23 mouse cellular contexts compared by ENCODE assay signal in the genomic region with DNA sequence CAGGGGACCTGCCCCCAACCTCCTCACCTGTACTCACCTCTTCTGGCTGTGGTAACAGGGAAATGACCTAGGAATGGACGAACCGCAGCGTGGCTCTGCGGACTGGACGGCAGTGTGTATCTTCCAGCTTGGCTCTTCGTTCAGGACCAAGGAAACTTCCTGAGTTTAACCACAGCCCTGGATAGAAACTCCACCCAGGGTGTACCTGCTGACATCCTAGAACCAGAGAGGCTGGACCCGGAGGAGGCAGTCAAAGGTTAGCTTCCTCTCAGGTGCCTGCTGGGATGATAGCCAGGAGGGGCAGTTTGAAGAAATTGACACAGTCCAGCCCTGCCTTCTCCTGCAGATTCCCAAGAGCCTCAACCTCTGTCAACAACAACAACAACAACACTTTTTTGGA. TPM values are rescaled to one million over a fixed set of nuclear protein-coding genes. Genes with fewer than 3 reads are reported as not detected.
DNase-seq lines count a peak whose midpoint lies in the region; ATAC-seq and TF ChIP-seq lines count a peak whose summit lies in the region.
"Had no signal": no experiment of that assay in that cellular context is flagged by ENCODE, and none has a peak within 500 bp of the region (broad histone marks: within the 10 kb centered on the region; RNA-seq: fewer than 3 reads in every experiment).

A gene (minus strand): TSS at position 234 of the 400 bp plus-strand sequence.

- H3K27ac ChIP-seq in kidney, embryonic 15.5 days = 0 out of 2 replicates have a peak within 1 kb of the TSS, but pooled peaks have one; percentile 15
- peak within 1 kb of the TSS; percentile 31; the same call in 1 of the 2 replicates for H3K27ac ChIP-seq in embryonic facial prominence, embryonic 10.5 days (replicated peaks)
- no peak within 1 kb of the TSS for H3K27ac ChIP-seq in intestine, embryonic 14.5 days (ENCODE audit: low read depth)
- H3K27ac ChIP-seq in limb, embryonic 15.5 days = peak within 1 kb of the TSS; percentile 48; the same call in 1 of the 2 replicates
- H3K27ac ChIP-seq in forebrain, postnatal 0 days (ENCODE audit: low read depth, low read length) = no peak within 1 kb of the TSS
- no peak within 1 kb of the TSS for H3K27ac ChIP-seq in hindbrain, embryonic 12.5 days
- H3K27ac ChIP-seq: kidney, postnatal 0 days; limb, embryonic 13.5 days; liver, embryonic 14.5 days; midbrain, embryonic 13.5 days had no signal

- H3K9ac ChIP-seq in kidney, embryonic 15.5 days = no peak within 1 kb of the TSS
- no peak within 1 kb of the TSS for H3K9ac ChIP-seq in intestine, embryonic 14.5 days (ENCODE audit: low read length)
- no peak within 1 kb of the TSS for H3K9ac ChIP-seq in limb, embryonic 15.5 days
- H3K9ac ChIP-seq in forebrain, postnatal 0 days = no peak within 1 kb of the TSS
- H3K9ac ChIP-seq in hindbrain, embryonic 12.5 days = no peak within 1 kb of the TSS
- H3K9ac ChIP-seq: limb, embryonic 13.5 days; liver, embryonic 14.5 days; midbrain, embryonic 13.5 days had no signal

- no peaks in the 10 kb centered on the region for H3K27me3 ChIP-seq in kidney, embryonic 15.5 days
- H3K27me3 ChIP-seq in embryonic facial prominence, embryonic 10.5 days (replicated peaks; ENCODE audit: low read depth, poor library complexity, severe bottlenecking) = no peaks in the 10 kb centered on the region; the same call in 1 of the 2 replicates
- no peaks in the 10 kb centered on the region for H3K27me3 ChIP-seq in intestine, embryonic 14.5 days (replicated peaks; ENCODE audit: control insufficient read depth, insufficient read depth, low read length)
- no peaks in the 10 kb centered on the region for H3K27me3 ChIP-seq in limb, embryonic 15.5 days
- no peaks in the 10 kb centered on the region for H3K27me3 ChIP-seq in forebrain, postnatal 0 days (ENCODE audit: insufficient read depth, low read length)
- 0 out of 2 replicates have a peak, but pooled peaks cover 3% of the 10 kb centered on the region for H3K27me3 ChIP-seq in hindbrain, embryonic 12.5 days
- H3K27me3 ChIP-seq: midbrain, embryonic 13.5 days had no signal

- H3K4me3 ChIP-seq in kidney, embryonic 15.5 days (replicated peaks) = no peak within 1 kb of the TSS
- peak within 1 kb of the TSS; percentile 3; the same call in 1 of the 2 replicates for H3K4me3 ChIP-seq in embryonic facial prominence, embryonic 10.5 days
- H3K4me3 ChIP-seq in intestine, embryonic 14.5 days (ENCODE audit: low read depth, low read length) = no peak within 1 kb of the TSS; the same call in 1 of the 2 replicates
- H3K4me3 ChIP-seq in limb, embryonic 15.5 days = no peak within 1 kb of the TSS
- H3K4me3 ChIP-seq in forebrain, postnatal 0 days (ENCODE audit: low read depth, low read length) = no peak within 1 kb of the TSS
- no peak within 1 kb of the TSS for H3K4me3 ChIP-seq in hindbrain, embryonic 12.5 days
- H3K4me3 ChIP-seq: limb, embryonic 13.5 days; megakaryocyte, embryonic 14.5 days; midbrain, embryonic 13.5 days had no signal

- no peak for TF ChIP-seq CTCF in forebrain, postnatal 0 days (IDR thresholded peaks at IDR 0.05; ENCODE audit: low read depth)

- 75% methylated on average over 7 of the region's 7 CpGs for WGBS in kidney, embryonic 15.5 days
- 79% methylated on average over 7 of the region's 7 CpGs for WGBS in embryonic facial prominence, embryonic 10.5 days
- 70% methylated on average over 7 of the region's 7 CpGs for WGBS in intestine, embryonic 14.5 days
- WGBS in limb, embryonic 15.5 days = 82% methylated on average over 7 of the region's 7 CpGs
- WGBS in forebrain, postnatal 0 days = 86% methylated on average over 7 of the region's 7 CpGs
- 81% methylated on average over 7 of the region's 7 CpGs for WGBS in hindbrain, embryonic 12.5 days

- H3K4me1 ChIP-seq in kidney, embryonic 15.5 days = peaks cover 39% of the 10 kb centered on the region
- peaks cover 30% of the 10 kb centered on the region for H3K4me1 ChIP-seq in embryonic facial prominence, embryonic 10.5 days
- H3K4me1 ChIP-seq in intestine, embryonic 14.5 days (replicated peaks; ENCODE audit: control insufficient read depth, insufficient read depth, low read length) = peaks cover 10% of the 10 kb centered on the region; the same call in 1 of the 2 replicates
- H3K4me1 ChIP-seq in limb, embryonic 15.5 days = peaks cover 7% of the 10 kb centered on the region; the same call in 1 of the 2 replicates
- no peaks in the 10 kb centered on the region for H3K4me1 ChIP-seq in forebrain, postnatal 0 days (ENCODE audit: insufficient read depth)
- no peaks in the 10 kb centered on the region for H3K4me1 ChIP-seq in hindbrain, embryonic 12.5 days
- H3K4me1 ChIP-seq: midbrain, embryonic 13.5 days had no signal

- no peak for DNase-seq in kidney, adult 11 months
- DNase-seq in embryonic facial prominence, embryonic 10.5 days (ENCODE audit: low spot score) = no peak
- DNase-seq in intestine, embryonic 14.5 days (ENCODE audit: low spot score) = no peak
- no peak for DNase-seq in forebrain, postnatal 0 days
- DNase-seq: adrenal gland, postnatal 36 days; cerebellum, adult 9-11 months; gastrocnemius, postnatal 14 days; heart, adult 11 months; lung, postnatal 14 days had no signal

- no peaks in the 10 kb centered on the region for H3K36me3 ChIP-seq in kidney, embryonic 15.5 days
- H3K36me3 ChIP-seq in embryonic facial prominence, embryonic 10.5 days (replicated peaks) = no peaks in the 10 kb centered on the region
- no peaks in the 10 kb centered on the region for H3K36me3 ChIP-seq in intestine, embryonic 14.5 days (ENCODE audit: control insufficient read depth, insufficient read depth, low read length)
- H3K36me3 ChIP-seq in limb, embryonic 15.5 days = no peaks in the 10 kb centered on the region
- H3K36me3 ChIP-seq in forebrain, postnatal 0 days (ENCODE audit: insufficient read depth) = no peaks in the 10 kb centered on the region
- H3K36me3 ChIP-seq in hindbrain, embryonic 12.5 days = no peaks in the 10 kb centered on the region
- H3K36me3 ChIP-seq: limb, embryonic 13.5 days; midbrain, embryonic 13.5 days had no signal

- no peaks in the 10 kb centered on the region for H3K9me3 ChIP-seq in kidney, embryonic 15.5 days (replicated peaks)
- H3K9me3 ChIP-seq in embryonic facial prominence, embryonic 10.5 days = 0 out of 2 replicates have a peak, but pooled peaks cover 6% of the 10 kb centered on the region
- H3K9me3 ChIP-seq in intestine, embryonic 14.5 days (ENCODE audit: control insufficient read depth, low read length) = no peaks in the 10 kb centered on the region
- H3K9me3 ChIP-seq in limb, embryonic 15.5 days = no peaks in the 10 kb centered on the region
- no peaks in the 10 kb centered on the region for H3K9me3 ChIP-seq in forebrain, postnatal 0 days (ENCODE audit: low read length)
- H3K9me3 ChIP-seq in hindbrain, embryonic 12.5 days (replicated peaks) = no peaks in the 10 kb centered on the region
- H3K9me3 ChIP-seq: megakaryocyte, embryonic 14.5 days; midbrain, embryonic 13.5 days had no signal

- H3K4me2 ChIP-seq in kidney, embryonic 15.5 days = 0 out of 2 replicates have a peak within 1 kb of the TSS, but pooled peaks have one; percentile 5
- H3K4me2 ChIP-seq in intestine, embryonic 14.5 days (ENCODE audit: low read length) = peak within 1 kb of the TSS; percentile 34
- no peak within 1 kb of the TSS for H3K4me2 ChIP-seq in limb, embryonic 15.5 days
- H3K4me2 ChIP-seq in forebrain, postnatal 0 days (ENCODE audit: low read depth) = no peak within 1 kb of the TSS
- no peak within 1 kb of the TSS for H3K4me2 ChIP-seq in hindbrain, embryonic 12.5 days (replicated peaks)
- H3K4me2 ChIP-seq: heart, embryonic 11.5 days; limb, embryonic 13.5 days; midbrain, embryonic 13.5 days had no signal

- ATAC-seq in kidney, embryonic 15.5 days (replicated peaks; ENCODE audit: low FRiP score) = no peak
- ATAC-seq in intestine, embryonic 14.5 days (replicated peaks; ENCODE audit: low FRiP score, low TSS enrichment, low read depth) = 0 out of 2 replicates have a peak, but pooled peaks have one; percentile 9
- no peak for ATAC-seq in limb, embryonic 15.5 days (ENCODE audit: insufficient number of reproducible peaks, low FRiP score, low TSS enrichment, low read depth)
- ATAC-seq in megakaryocyte, adult 5-6 weeks (ENCODE audit: poor library complexity, severe bottlenecking) = no peak
- ATAC-seq in forebrain, postnatal 0 days = no peak
- no peak for ATAC-seq in hindbrain, embryonic 12.5 days (ENCODE audit: low FRiP score)
- ATAC-seq: CD4-positive, CD25-positive, alpha-beta regulatory T cell, adult 4 months; forebrain, embryonic 14.5 days; midbrain, embryonic 13.5 days had no signal

RNA-seq across cellular contexts. Expression of the gene that starts here (rescaled TPM):
- 0.42 and 3.7 TPM in 2 replicates for polyA plus RNA-seq in kidney, embryonic 15.5 days (2015; fragmentation: Nextera tagmentation; extraction: Ambion mirVana)
- 0.07 and 0.16 TPM in 2 replicates for polyA plus RNA-seq in embryonic facial prominence, embryonic 10.5 days (2016; fragmentation: Nextera tagmentation; extraction: Ambion mirVana)
- 7.9 and 8.3 TPM in 2 replicates for polyA plus RNA-seq in intestine, embryonic 14.5 days (2014; fragmentation: Nextera tagmentation; extraction: Ambion mirVana)
- 7.7 and 8.0 TPM in 2 replicates for polyA plus RNA-seq in limb, embryonic 15.5 days (2015; fragmentation: Nextera tagmentation; extraction: Ambion mirVana)
- total RNA-seq in megakaryocyte, adult 5-6 weeks (2015) = not detected in 2 replicates
- total RNA-seq in megakaryocyte, adult 5-6 weeks (2017) = not detected in 2 replicates
- 0.15 TPM in 1 of 2 replicates, not detected in the other for total RNA-seq in forebrain, postnatal 0 days (2014; rRNA removed)
- 0.06 and 0.13 TPM in 2 replicates for polyA plus RNA-seq in forebrain, postnatal 0 days (2015; fragmentation: Nextera tagmentation; extraction: Ambion mirVana)
- 0.37 TPM in 1 of 2 replicates, not detected in the other for polyA plus RNA-seq in hindbrain, embryonic 12.5 days (2016; fragmentation: Nextera tagmentation; extraction: Ambion mirVana)
- total RNA-seq: hematopoietic stem cell, adult 5-6 weeks had no signal
- polyA plus RNA-seq: CD4-positive, CD25-positive, alpha-beta regulatory T cell, adult 4 months; embryonic facial prominence, embryonic 11.5 days; liver, embryonic 14.5 days had no signal

Comparison
In these comparisons a context has a peak if more than half of its experiments do, and no peak if none do; other contexts are left out.
1. H3K27ac ChIP-seq: peak in kidney, embryonic 15.5 days (single experiment), embryonic facial prominence, embryonic 10.5 days (single experiment) and limb, embryonic 15.5 days (single experiment); none in intestine, embryonic 14.5 days (single experiment), forebrain, postnatal 0 days (single experiment) and hindbrain, embryonic 12.5 days (single experiment).
2. H3K4me2 ChIP-seq: peak in kidney, embryonic 15.5 days (single experiment) and intestine, embryonic 14.5 days (single experiment); none in limb, embryonic 15.5 days (single experiment), forebrain, postnatal 0 days (single experiment) and hindbrain, embryonic 12.5 days (single experiment).